Mouse (Mus musculus): ENCODE measurements at regions not wholly inside any gene's neighbourhood (a gene's known extent, or its start where the extent isn't known, plus 50 kb on each side); places are given as distances from the start of the nearest gene placed in this dataset.
A peak's percentile ranks its signal among the peaks of the same experiment; 100 is the strongest.

GRCm38 (mm10) chr13:93564902-93565301, 65.3 kb upstream of the Jmy start:
- no peak for DNase-seq (ENCODE audit: low read depth, low spot score)

GRCm38 (mm10) chr13:93564091-93564490, 64.5 kb upstream of the Jmy start:
- DNase-seq (ENCODE audit: low read depth, low spot score) = no peak

GRCm38 (mm10) chr13:93560282-93560681, 60.7 kb upstream of the Jmy start:
- no peak for DNase-seq (ENCODE audit: low read depth, low spot score)

- peak; percentile 38 for DNase-seq (ENCODE audit: low read depth, low spot score)
Observed at GRCm38 (mm10) chr13:93558603-93559002, 59.0 kb upstream of the Jmy start.

GRCm38 (mm10) chr13:93556119-93556518, 56.5 kb upstream of the Jmy start:
- no peak for DNase-seq (ENCODE audit: low read depth, low spot score)

- no peak for DNase-seq (ENCODE audit: low read depth, low spot score)
Observed at GRCm38 (mm10) chr13:93554901-93555300, 55.3 kb upstream of the Jmy start.

GRCm38 (mm10) chr13:93553932-93554331, 54.3 kb upstream of the Jmy start:
- DNase-seq (ENCODE audit: low read depth, low spot score) = no peak

- no peak for DNase-seq (ENCODE audit: low read depth, low spot score)
Observed at GRCm38 (mm10) chr13:93553271-93553670, 53.7 kb upstream of the Jmy start.

- DNase-seq (ENCODE audit: low read depth, low spot score) = no peak
Observed at GRCm38 (mm10) chr13:93550311-93550710, 50.7 kb upstream of the Jmy start.

Data from ZHBTc4 (cell line).